ENCODE assay signal across 26 mouse cellular contexts in genomic region chr3:129298606-129299005, GRCm38 (mm10). TPM values are rescaled to one million over a fixed set of nuclear protein-coding genes. Genes with fewer than 3 reads are reported as not detected.
"Had no signal": no experiment of that assay in that cellular context is flagged by ENCODE, and none has a peak within 500 bp of the region (broad histone marks: within the 10 kb centered on the region; RNA-seq: fewer than 3 reads in every experiment).

No protein-coding gene starts in this region.

- ATAC-seq: hindbrain, postnatal 0 days; intestine, embryonic 16.5 days had no signal

- H3K27ac ChIP-seq: gastrocnemius, adult 2 months; heart, adult 2 months; hindbrain, embryonic 10.5 days; hindbrain, embryonic 13.5 days; hindbrain, embryonic 15.5 days; hindbrain, postnatal 0 days; limb, embryonic 13.5 days; limb, embryonic 15.5 days; liver, embryonic 13.5 days; liver, embryonic 15.5 days had no signal

- H3K27me3 ChIP-seq: heart, embryonic 12.5 days; hindbrain, embryonic 13.5 days; hindbrain, embryonic 15.5 days; limb, embryonic 13.5 days; limb, embryonic 15.5 days; liver, embryonic 13.5 days; liver, embryonic 15.5 days had no signal

- H3K9me3 ChIP-seq: heart, embryonic 12.5 days; hindbrain, embryonic 10.5 days; hindbrain, embryonic 13.5 days; hindbrain, embryonic 15.5 days; limb, embryonic 13.5 days; limb, embryonic 15.5 days; liver, embryonic 13.5 days; liver, embryonic 15.5 days had no signal

- DNase-seq: gastrocnemius, adult 2 months; gastrocnemius, postnatal 10 days; gastrocnemius, postnatal 25 days; heart, adult 2 months; heart, postnatal 10 days; heart, postnatal 4 days; kidney, adult 11 months; kidney, adult 2 months; kidney, adult 9 months; kidney, postnatal 14 days; kidney, postnatal 36 days; layer of hippocampus, adult 9-11 months; layer of hippocampus, postnatal 36 days; left cerebral cortex, postnatal 4 days; liver, embryonic 13.5 days had no signal

- H3K4me3 ChIP-seq: gastrocnemius, adult 2 months; heart, adult 2 months; heart, embryonic 12.5 days; hindbrain, embryonic 10.5 days; hindbrain, embryonic 13.5 days; hindbrain, embryonic 15.5 days; limb, embryonic 13.5 days; limb, embryonic 15.5 days; liver, embryonic 13.5 days; liver, embryonic 15.5 days had no signal

- H3K36me3 ChIP-seq: heart, embryonic 12.5 days; hindbrain, embryonic 10.5 days; hindbrain, embryonic 13.5 days; hindbrain, embryonic 15.5 days; limb, embryonic 13.5 days; limb, embryonic 15.5 days; liver, embryonic 13.5 days; liver, embryonic 15.5 days had no signal

- H3K4me2 ChIP-seq: heart, embryonic 12.5 days; hindbrain, embryonic 13.5 days; hindbrain, embryonic 15.5 days; limb, embryonic 13.5 days; limb, embryonic 15.5 days; liver, embryonic 11.5 days; liver, embryonic 13.5 days; liver, embryonic 15.5 days had no signal

- H3K9ac ChIP-seq: heart, embryonic 12.5 days; hindbrain, embryonic 13.5 days; hindbrain, embryonic 15.5 days; limb, embryonic 13.5 days; limb, embryonic 15.5 days; liver, embryonic 13.5 days; liver, embryonic 15.5 days had no signal

- H3K4me1 ChIP-seq: hindbrain, embryonic 10.5 days; hindbrain, embryonic 15.5 days; limb, embryonic 13.5 days; limb, embryonic 15.5 days; liver, embryonic 13.5 days; liver, embryonic 15.5 days had no signal

RNA-seq across cellular contexts. Expression of gene Enpep, which starts 33.9 kb away (rescaled TPM):
- total RNA-seq: granulocyte monocyte progenitor cell, adult 5-6 weeks had no signal
